Mouse (Mus musculus) kidney, adult 2 months (tissue): ENCODE data around the gene Cd19. TPM values are rescaled to one million over a fixed set of nuclear protein-coding genes. Genes with fewer than 3 reads are reported as not detected.

Experiments
- DNase-seq: peaks from one replicate; pipeline ENCODE4 v3.0.0; 2021
- H3K27ac ChIP-seq: fragments of 200-500 bp; 2 replicates; pipeline ENCODE4 v1.5.1; 2012; ENCODE audit warnings: low read depth, low read length, control low read depth, inconsistent platforms; ENCODE audit not compliant: insufficient read depth
- H3K27me3 ChIP-seq: fragments of 200-500 bp; replicated peaks from 2 replicates; pipeline ENCODE4 v1.6.1; 2012; ENCODE audit warnings: mild to moderate bottlenecking, moderate library complexity, low read length, inconsistent platforms; ENCODE audit not compliant: control insufficient read depth, insufficient read depth
- H3K36me3 ChIP-seq: fragments of 200-500 bp; 2 replicates; pipeline ENCODE4 v1.6.1; 2012; ENCODE audit warnings: mild to moderate bottlenecking, moderate library complexity, low read length, inconsistent platforms; ENCODE audit not compliant: control insufficient read depth, insufficient read depth
- H3K4me1 ChIP-seq: fragments of 200-500 bp; 2 replicates; pipeline ENCODE4 v1.6.1; 2011; ENCODE audit warnings: low read length; ENCODE audit not compliant: control insufficient read depth, insufficient read depth
- H3K4me3 ChIP-seq: fragments of 200-500 bp; 2 replicates; pipeline ENCODE4 v1.5.1; 2011; ENCODE audit warnings: mild to moderate bottlenecking, low read depth, low read length, control low read depth; ENCODE audit not compliant: insufficient read depth
- CTCF ChIP-seq: fragments of 200-500 bp; conservative IDR thresholded peaks from 2 replicates; pipeline ENCODE4 v1.5.1; 2011; ENCODE audit warnings: low read depth, mild to moderate bottlenecking, control low read depth, low read length, moderate library complexity, mixed read lengths; ENCODE audit not compliant: insufficient read depth, insufficient read length
- POLR2A ChIP-seq: fragments of 200-500 bp; IDR thresholded peaks from one replicate; pipeline ENCODE4 v1.6.1; 2011; ENCODE audit warnings: low read depth, low read length, control low read depth
- WGBS: fragments of 180-500 bp; shearing (Covaris S2); methylation state at CpG from one replicate; pipeline ENCODE4 v1.1.7; 2018; 5-methylcytosine and 5-hydroxymethylcytosine counted together
- polyA plus RNA-seq: library from polyadenylated mRNA; depleted of rRNA; stranded (reverse); fragments of >200 nt; gene quantifications from 2 replicates; pipeline ENCODE4 v1.2.3, GENCODE M21; 2012

Cd19 gene
- polyA plus RNA-seq, 1 experiment: 8.4 TPM

- no peaks in the 10 kb centered on the region for H3K27me3 ChIP-seq
- H3K4me3 ChIP-seq: no peak overlapping the region
- TF ChIP-seq POLR2A: no peak
- no peak for TF ChIP-seq CTCF
- no peak for DNase-seq
- 94% methylated on average over 21 of the region's 21 CpGs for WGBS
- H3K36me3 ChIP-seq: peaks cover 5% of the 10 kb centered on the region
- H3K4me1 ChIP-seq: no peaks in the 10 kb centered on the region
- H3K27ac ChIP-seq: no peak overlapping the region
Observed at GRCm38 (mm10) chr7:126446217-126446616, 31.5 kb upstream of the Cd19 start.

GRCm38 (mm10) chr7:126445104-126445815 lies 30.6 kb upstream of the Cd19 start:
- no peak for TF ChIP-seq CTCF
- no peak for TF ChIP-seq POLR2A
- H3K36me3 ChIP-seq: peaks cover 5% of the 10 kb centered on the region
- H3K4me3 ChIP-seq: no peak overlapping the region
- WGBS: 96% methylated on average over 15 of the region's 15 CpGs
- no peak for DNase-seq
- H3K4me1 ChIP-seq: no peaks in the 10 kb centered on the region
- no peak overlapping the region for H3K27ac ChIP-seq
- no peaks in the 10 kb centered on the region for H3K27me3 ChIP-seq

- H3K27me3 ChIP-seq: no peaks in the 10 kb centered on the region
- H3K4me1 ChIP-seq: no peaks in the 10 kb centered on the region
- H3K36me3 ChIP-seq: peaks cover 5% of the 10 kb centered on the region
- no peak overlapping the region for H3K27ac ChIP-seq
- TF ChIP-seq POLR2A (no peak), CTCF (no peak)
- 92% methylated on average over 9 of the region's 9 CpGs for WGBS
- no peak for DNase-seq
- no peak overlapping the region for H3K4me3 ChIP-seq
Observed at GRCm38 (mm10) chr7:126444536-126444935, 29.8 kb upstream of the Cd19 start.

GRCm38 (mm10) chr7:126443997-126444396 lies 29.3 kb upstream of the Cd19 start:
- no peak for DNase-seq
- TF ChIP-seq POLR2A (no peak), CTCF (no peak)
- WGBS: 96% methylated on average over 10 of the region's 10 CpGs
- peaks cover 5% of the 10 kb centered on the region for H3K36me3 ChIP-seq
- no peak overlapping the region for H3K4me3 ChIP-seq
- H3K4me1 ChIP-seq: no peaks in the 10 kb centered on the region
- no peaks in the 10 kb centered on the region for H3K27me3 ChIP-seq
- no peak overlapping the region for H3K27ac ChIP-seq

GRCm38 (mm10) chr7:126440134-126440533 lies 25.4 kb upstream of the Cd19 start:
- Histone ChIP-seq H3K27me3 (no peaks in the 10 kb centered on the region), H3K27ac (no peak overlapping the region), H3K4me3 (no peak overlapping the region), H3K4me1 (no peaks in the 10 kb centered on the region), H3K36me3 (peaks cover 5% of the 10 kb centered on the region)
- 85% methylated on average over 9 of the region's 9 CpGs for WGBS
- no peak for TF ChIP-seq POLR2A
- DNase-seq: no peak

GRCm38 (mm10) chr7:126436851-126437250 lies 22.2 kb upstream of the Cd19 start:
- 18% methylated on average over 8 of the region's 8 CpGs for WGBS
- Histone ChIP-seq H3K36me3 (no peaks in the 10 kb centered on the region), H3K4me3 (no peak overlapping the region), H3K4me1 (no peaks in the 10 kb centered on the region), H3K27ac (no peak overlapping the region), H3K27me3 (no peaks in the 10 kb centered on the region)
- DNase-seq: peak; percentile 50
- no peak for TF ChIP-seq POLR2A
- TF ChIP-seq CTCF: peak; percentile 87

GRCm38 (mm10) chr7:126435801-126436200 lies 21.1 kb upstream of the Cd19 start:
- Histone ChIP-seq H3K27me3 (no peaks in the 10 kb centered on the region), H3K27ac (no peak overlapping the region), H3K4me3 (no peak overlapping the region), H3K36me3 (no peaks in the 10 kb centered on the region), H3K4me1 (no peaks in the 10 kb centered on the region)
- WGBS: 68% methylated on average over 3 of the region's 3 CpGs
- TF ChIP-seq CTCF: no peak
- no peak for TF ChIP-seq POLR2A
- DNase-seq: no peak
